Mouse (Mus musculus) midbrain, embryonic 14.5 days (tissue): ENCODE data around the gene Tbc1d2. TPM values are rescaled to one million over a fixed set of nuclear protein-coding genes. Genes with fewer than 3 reads are reported as not detected.

Source experiments
- ATAC-seq: fragments of 200-750 bp; cut with Nextera tagmentation; 2 replicates; pipeline ENCODE4 v1.8.0; 2017; ENCODE audit warnings: moderate number of reproducible peaks, moderate library complexity; ENCODE audit not compliant: low FRiP score, low TSS enrichment
- DNase-seq: peaks from one replicate; pipeline ENCODE4 v3.0.0-alpha.2; 2015
- H3K27ac ChIP-seq: fragments of 300-500 bp; sonication (generic); replicated peaks from 2 replicates; pipeline ENCODE4 v1.5.1; 2014; ENCODE audit warnings: mild to moderate bottlenecking, low read depth, low read length, moderate library complexity
- H3K27me3 ChIP-seq: fragments of 300-500 bp; sonication (generic); 2 replicates; pipeline ENCODE4 v1.6.1; 2014; ENCODE audit warnings: low read length, control low read depth, mixed read lengths; ENCODE audit not compliant: control insufficient read depth, insufficient read depth
- H3K36me3 ChIP-seq: fragments of 300-500 bp; sonication (generic); 2 replicates; pipeline ENCODE4 v1.6.1; 2014; ENCODE audit warnings: low read length, control low read depth; ENCODE audit not compliant: control insufficient read depth, insufficient read depth
- H3K4me1 ChIP-seq: fragments of 300-500 bp; sonication (generic); 2 replicates; pipeline ENCODE4 v1.6.1; 2014; ENCODE audit warnings: mild to moderate bottlenecking, antibody characterized with exemption, low read length, control low read depth; ENCODE audit not compliant: control insufficient read depth, insufficient read depth
- H3K4me2 ChIP-seq: fragments of 300-500 bp; sonication (generic); 2 replicates; pipeline ENCODE4 v1.6.1; 2014; ENCODE audit warnings: mild to moderate bottlenecking, low read length, moderate library complexity
- H3K4me3 ChIP-seq: fragments of 300-500 bp; sonication (generic); replicated peaks from 2 replicates; pipeline ENCODE4 v1.5.1; 2014; ENCODE audit warnings: low read depth, low read length
- H3K9ac ChIP-seq: fragments of 300-500 bp; sonication (generic); replicated peaks from 2 replicates; pipeline ENCODE4 v1.6.1; 2014; ENCODE audit warnings: mild to moderate bottlenecking, low read length, moderate library complexity
- H3K9me3 ChIP-seq: fragments of 300-500 bp; sonication (generic); 2 replicates; pipeline ENCODE4 v1.6.1; 2016; ENCODE audit warnings: low read length, control low read depth, mixed read lengths; ENCODE audit not compliant: control insufficient read depth
- WGBS: fragments of 180-500 bp; shearing (Covaris S2); extraction: QIAGEN DNeasy Blood & Tissue Kit; methylation state at CpG from one replicate; pipeline ENCODE4 v1.1.7; 2014; 5-methylcytosine and 5-hydroxymethylcytosine counted together
- polyA plus RNA-seq: library from polyadenylated mRNA; unstranded; fragments of >200 nt; fragmentation: Nextera tagmentation; extraction: Ambion mirVana; gene quantifications from 2 replicates; pipeline ENCODE4 v1.2.1, GENCODE M21; 2014

Tbc1d2 gene
- polyA plus RNA-seq, 1 experiment from 2014 or later: 0.16 TPM

GRCm38 (mm10) chr4:46675992-46676391, 26.0 kb upstream of the Tbc1d2 start:
- Histone ChIP-seq H3K9me3 (no peaks in the 10 kb centered on the region; the same call in 1 of the 2 replicates), H3K27ac (no peak overlapping the region), H3K4me2 (no peak overlapping the region), H3K9ac (no peak overlapping the region), H3K36me3 (peaks cover 7% of the 10 kb centered on the region; the same call in 1 of the 2 replicates), H3K4me3 (no peak overlapping the region), H3K27me3 (no peaks in the 10 kb centered on the region), H3K4me1 (no peaks in the 10 kb centered on the region)
- 26% methylated on average over 4 of the region's 4 CpGs for WGBS
- DNase-seq (no peak), ATAC-seq (no peak)

GRCm38 (mm10) chr4:46675272-46675785, 25.3 kb upstream of the Tbc1d2 start:
- WGBS: 69% methylated on average over 11 of the region's 11 CpGs
- H3K4me2 ChIP-seq: no peak overlapping the region
- no peaks in the 10 kb centered on the region; the same call in 1 of the 2 replicates for H3K9me3 ChIP-seq
- no peak overlapping the region for H3K9ac ChIP-seq
- H3K4me3 ChIP-seq: no peak overlapping the region
- H3K4me1 ChIP-seq: no peaks in the 10 kb centered on the region
- H3K36me3 ChIP-seq: peaks cover 9% of the 10 kb centered on the region; the same call in 1 of the 2 replicates
- DNase-seq (no peak), ATAC-seq (no peak)
- no peaks in the 10 kb centered on the region for H3K27me3 ChIP-seq
- H3K27ac ChIP-seq: no peak overlapping the region

GRCm38 (mm10) chr4:46668620-46669019, 18.6 kb upstream of the Tbc1d2 start:
- DNase-seq (no peak), ATAC-seq (no peak)
- H3K4me1 ChIP-seq: peaks cover 7% of the 10 kb centered on the region
- no peaks in the 10 kb centered on the region; the same call in 1 of the 2 replicates for H3K9me3 ChIP-seq
- H3K4me2 ChIP-seq: no peak overlapping the region
- 61% methylated on average over 11 of the region's 11 CpGs for WGBS
- H3K27me3 ChIP-seq: no peaks in the 10 kb centered on the region
- no peak overlapping the region for H3K4me3 ChIP-seq
- H3K36me3 ChIP-seq: peaks cover 14% of the 10 kb centered on the region; the same call in 1 of the 2 replicates
- no peak overlapping the region for H3K27ac ChIP-seq
- H3K9ac ChIP-seq: no peak overlapping the region

GRCm38 (mm10) chr4:46666420-46666819, 16.4 kb upstream of the Tbc1d2 start:
- Histone ChIP-seq H3K9me3 (no peaks in the 10 kb centered on the region), H3K27ac (no peak overlapping the region), H3K27me3 (no peaks in the 10 kb centered on the region), H3K4me3 (no peak overlapping the region), H3K4me2 (no peak overlapping the region), H3K36me3 (peaks cover 11% of the 10 kb centered on the region; the same call in 1 of the 2 replicates), H3K4me1 (peaks cover 8% of the 10 kb centered on the region), H3K9ac (no peak overlapping the region)
- WGBS: 61% methylated on average over 5 of the region's 5 CpGs
- DNase-seq: no peak
- ATAC-seq: no peak

- Histone ChIP-seq H3K27ac (no peak overlapping the region), H3K4me3 (no peak overlapping the region), H3K4me2 (no peak overlapping the region), H3K9me3 (no peaks in the 10 kb centered on the region), H3K9ac (no peak overlapping the region), H3K27me3 (no peaks in the 10 kb centered on the region), H3K36me3 (peaks cover 9% of the 10 kb centered on the region; the same call in 1 of the 2 replicates), H3K4me1 (peaks cover 8% of the 10 kb centered on the region)
- ATAC-seq (no peak), DNase-seq (peak; percentile 58)
- WGBS: 2% methylated on average over 7 of the region's 8 CpGs
Observed at GRCm38 (mm10) chr4:46665371-46665774, 15.4 kb upstream of the Tbc1d2 start.

- no peaks in the 10 kb centered on the region for H3K27me3 ChIP-seq
- peak overlapping the region; percentile 27 for H3K4me3 ChIP-seq
- peak overlapping the region; percentile 47; the same call in 1 of the 2 replicates for H3K9ac ChIP-seq
- H3K4me2 ChIP-seq: peak overlapping the region; percentile 61
- peak overlapping the region; percentile 72 for H3K27ac ChIP-seq
- peaks cover 8% of the 10 kb centered on the region for H3K4me1 ChIP-seq
- no peaks in the 10 kb centered on the region for H3K9me3 ChIP-seq
- WGBS: 4% methylated on average over 34 of the region's 34 CpGs
- ATAC-seq (peak; percentile 82), DNase-seq (peak; percentile 70)
- peaks cover 9% of the 10 kb centered on the region; the same call in 1 of the 2 replicates for H3K36me3 ChIP-seq
Observed at GRCm38 (mm10) chr4:46664123-46665009, 14.4 kb upstream of the Tbc1d2 start.

- no peak overlapping the region for H3K27ac ChIP-seq
- H3K9ac ChIP-seq: no peak overlapping the region
- peaks cover 8% of the 10 kb centered on the region for H3K4me1 ChIP-seq
- no peak overlapping the region for H3K4me2 ChIP-seq
- ATAC-seq: no peak
- H3K9me3 ChIP-seq: no peaks in the 10 kb centered on the region
- H3K4me3 ChIP-seq: no peak overlapping the region
- H3K36me3 ChIP-seq: peaks cover 9% of the 10 kb centered on the region; the same call in 1 of the 2 replicates
- WGBS: 78% methylated on average over 9 of the region's 9 CpGs
- no peaks in the 10 kb centered on the region for H3K27me3 ChIP-seq
- DNase-seq: no peak
Observed at GRCm38 (mm10) chr4:46661433-46661832, 11.4 kb upstream of the Tbc1d2 start.

GRCm38 (mm10) chr4:46658946-46659345, 8.9 kb upstream of the Tbc1d2 start:
- Histone ChIP-seq H3K9ac (no peak overlapping the region), H3K4me3 (no peak overlapping the region), H3K27me3 (no peaks in the 10 kb centered on the region), H3K4me2 (no peak overlapping the region), H3K4me1 (peaks cover 5% of the 10 kb centered on the region; the same call in 1 of the 2 replicates), H3K36me3 (peaks cover 6% of the 10 kb centered on the region; the same call in 1 of the 2 replicates), H3K27ac (no peak overlapping the region), H3K9me3 (no peaks in the 10 kb centered on the region)
- 53% methylated on average over 5 of the region's 5 CpGs for WGBS
- DNase-seq: no peak
- no peak for ATAC-seq
